Mouse (Mus musculus) kidney, postnatal 0 days (tissue): ENCODE measurements at regions not wholly inside any gene's neighbourhood (a gene's known extent, or its start where the extent isn't known, plus 50 kb on each side); places are given as distances from the start of the nearest gene placed in this dataset.

Experiments used
- ATAC-seq: fragments of 200-750 bp; cut with Nextera tagmentation; replicated peaks from 2 replicates; pipeline ENCODE4 v1.8.0; 2017; ENCODE audit warnings: low read depth, moderate number of reproducible peaks, moderate TSS enrichment, moderate library complexity; ENCODE audit not compliant: low FRiP score
- DNase-seq: peaks from one replicate; pipeline ENCODE4 v3.0.0-alpha.2; 2016; ENCODE audit warnings: low spot score
- H3K27ac ChIP-seq: fragments of 300-500 bp; sonication (generic); 2 replicates; pipeline ENCODE4 v1.5.1; 2014; ENCODE audit warnings: mild to moderate bottlenecking
- H3K27me3 ChIP-seq: fragments of 300-500 bp; sonication (generic); 2 replicates; pipeline ENCODE4 v1.6.1; 2014; ENCODE audit warnings: low read length, mixed read lengths; ENCODE audit not compliant: insufficient read depth
- H3K36me3 ChIP-seq: fragments of 300-500 bp; sonication (generic); 2 replicates; pipeline ENCODE4 v1.6.1; 2014; ENCODE audit warnings: low read length, mixed read lengths; ENCODE audit not compliant: insufficient read depth
- H3K4me1 ChIP-seq: fragments of 300-500 bp; sonication (generic); replicated peaks from 2 replicates; pipeline ENCODE4 v1.6.1; 2014; ENCODE audit warnings: antibody characterized with exemption, low read length, mixed read lengths; ENCODE audit not compliant: insufficient read depth
- H3K4me2 ChIP-seq: fragments of 300-500 bp; sonication (generic); 2 replicates; pipeline ENCODE4 v1.6.1; 2014; ENCODE audit warnings: mild to moderate bottlenecking, low read length, moderate library complexity, mixed read lengths
- H3K4me3 ChIP-seq: fragments of 300-500 bp; sonication (generic); replicated peaks from 2 replicates; pipeline ENCODE4 v1.5.1; 2014; ENCODE audit warnings: low read depth, low read length
- H3K9ac ChIP-seq: fragments of 300-500 bp; sonication (generic); 2 replicates; pipeline ENCODE4 v1.6.1; 2014; ENCODE audit warnings: low read depth, low read length
- H3K9me3 ChIP-seq: fragments of 300-500 bp; sonication (generic); replicated peaks from 2 replicates; pipeline ENCODE4 v1.6.1; 2016; ENCODE audit warnings: low read length, inconsistent platforms, mixed read lengths
- CTCF ChIP-seq: IDR thresholded peaks from 2 replicates; pipeline ENCODE4 v1.5.1; 2016; ENCODE audit warnings: antibody characterized with exemption, low read depth, mild to moderate bottlenecking, moderate library complexity
- WGBS: fragments of 180-500 bp; shearing (Covaris S2); extraction: QIAGEN DNeasy Blood & Tissue Kit; methylation state at CpG from one replicate; pipeline ENCODE4 v1.1.7; 2014; 5-methylcytosine and 5-hydroxymethylcytosine counted together

- H3K4me3 ChIP-seq = no peak overlapping the region
- H3K9me3 ChIP-seq = no peaks in the 10 kb centered on the region
- no peaks in the 10 kb centered on the region for H3K27me3 ChIP-seq
- no peak for TF ChIP-seq CTCF
- DNase-seq (no peak), ATAC-seq (no peak)
- no peaks in the 10 kb centered on the region for H3K36me3 ChIP-seq
- H3K4me1 ChIP-seq = no peaks in the 10 kb centered on the region
- no peak overlapping the region for H3K9ac ChIP-seq
- H3K27ac ChIP-seq = no peak overlapping the region
- no peak overlapping the region for H3K4me2 ChIP-seq
- WGBS = 41% methylated on average over 1 of the region's 1 CpGs
Measured at GRCm38 (mm10) chr3:19046610-19047009, 581.9 kb downstream of the 1700064H15Rik start.

GRCm38 (mm10) chr3:19055961-19056360, 572.5 kb downstream of the 1700064H15Rik start:
- H3K36me3 ChIP-seq = no peaks in the 10 kb centered on the region
- H3K4me3 ChIP-seq = no peak overlapping the region
- H3K27me3 ChIP-seq = no peaks in the 10 kb centered on the region
- no peaks in the 10 kb centered on the region for H3K9me3 ChIP-seq
- no peak overlapping the region for H3K27ac ChIP-seq
- WGBS = 74% methylated on average over 3 of the region's 3 CpGs
- no peak overlapping the region for H3K9ac ChIP-seq
- no peak for DNase-seq
- no peak for TF ChIP-seq CTCF
- H3K4me2 ChIP-seq = no peak overlapping the region
- H3K4me1 ChIP-seq = no peaks in the 10 kb centered on the region
- ATAC-seq = no peak

GRCm38 (mm10) chr3:19056623-19057022, 571.9 kb downstream of the 1700064H15Rik start:
- 27% methylated on average over 9 of the region's 9 CpGs for WGBS

DNA sequence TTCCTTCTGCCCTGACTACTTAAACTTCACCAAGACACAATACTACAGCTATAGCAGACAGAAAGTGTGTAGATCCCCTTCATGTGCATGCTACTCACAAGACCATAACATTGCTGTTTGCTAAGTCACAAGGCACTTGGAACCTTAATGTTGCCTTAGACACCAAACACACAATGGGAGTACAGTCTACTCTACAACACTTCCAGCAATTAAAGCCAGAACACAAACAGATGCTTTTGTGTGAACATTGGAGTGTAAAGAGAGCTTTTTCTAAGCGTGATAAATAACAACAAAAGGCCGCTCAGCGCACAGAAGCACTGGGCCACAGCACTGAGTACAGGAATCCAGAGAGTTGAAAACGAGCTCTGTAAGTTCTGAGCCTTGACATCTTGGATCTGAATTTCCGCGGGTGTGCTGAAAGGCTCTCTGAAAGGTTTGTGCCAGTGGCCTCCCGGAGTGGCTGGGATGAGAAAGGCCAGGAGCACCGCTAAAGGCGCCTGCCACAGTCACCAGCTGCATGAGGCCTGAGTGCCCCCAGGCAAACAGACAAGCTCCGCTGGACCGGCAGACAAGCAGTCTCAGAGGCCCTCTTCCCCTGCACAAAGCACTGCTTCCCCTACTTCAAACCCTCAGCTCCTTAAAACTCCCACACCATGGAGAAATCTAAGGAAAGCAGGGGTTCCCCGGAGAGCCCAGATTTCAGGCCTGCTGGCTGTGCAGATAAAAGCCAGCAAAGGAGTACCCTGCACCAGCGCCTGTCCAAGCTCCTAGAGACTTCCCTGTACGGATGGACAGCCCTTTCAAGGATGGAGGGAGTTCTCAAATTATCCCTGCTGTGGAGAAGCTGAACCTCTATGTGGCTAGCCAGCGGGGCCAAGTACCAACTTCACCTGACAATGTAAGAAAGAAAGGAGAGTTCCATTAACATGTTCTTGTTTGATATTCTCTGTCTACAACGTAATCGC, 568.3 kb downstream of the 1700064H15Rik start:
- no peaks in the 10 kb centered on the region for H3K4me1 ChIP-seq
- peak; percentile 46; the same call in 1 of the 2 replicates for ATAC-seq
- H3K9ac ChIP-seq = no peak overlapping the region
- H3K27ac ChIP-seq = no peak overlapping the region
- DNase-seq = no peak
- 48% methylated on average over 15 of the region's 17 CpGs for WGBS
- H3K9me3 ChIP-seq = no peaks in the 10 kb centered on the region
- TF ChIP-seq CTCF = no peak
- no peak overlapping the region for H3K4me2 ChIP-seq
- no peaks in the 10 kb centered on the region for H3K27me3 ChIP-seq
- H3K36me3 ChIP-seq = no peaks in the 10 kb centered on the region
- H3K4me3 ChIP-seq = no peak overlapping the region

More at GRCm38 (mm10) chr3:19056623-19057022, 571.9 kb downstream of the 1700064H15Rik start:
- no peak for TF ChIP-seq CTCF
- Histone ChIP-seq H3K27ac (no peak overlapping the region), H3K4me3 (no peak overlapping the region), H3K4me2 (no peak overlapping the region), H3K9ac (no peak overlapping the region), H3K27me3 (no peaks in the 10 kb centered on the region), H3K4me1 (no peaks in the 10 kb centered on the region), H3K36me3 (no peaks in the 10 kb centered on the region), H3K9me3 (no peaks in the 10 kb centered on the region)
- ATAC-seq = no peak
- DNase-seq = no peak

GRCm38 (mm10) chr3:19061488-19062248, 566.8 kb downstream of the 1700064H15Rik start:
- H3K9ac ChIP-seq = no peak overlapping the region
- H3K4me2 ChIP-seq = no peak overlapping the region
- no peak overlapping the region for H3K4me3 ChIP-seq
- H3K4me1 ChIP-seq = no peaks in the 10 kb centered on the region
- H3K36me3 ChIP-seq = no peaks in the 10 kb centered on the region
- no peak overlapping the region for H3K27ac ChIP-seq
- WGBS = 34% methylated on average over 12 of the region's 14 CpGs
- DNase-seq (no peak), ATAC-seq (peak; percentile 65)
- TF ChIP-seq CTCF = no peak
- no peaks in the 10 kb centered on the region for H3K9me3 ChIP-seq
- no peaks in the 10 kb centered on the region for H3K27me3 ChIP-seq

DNA sequence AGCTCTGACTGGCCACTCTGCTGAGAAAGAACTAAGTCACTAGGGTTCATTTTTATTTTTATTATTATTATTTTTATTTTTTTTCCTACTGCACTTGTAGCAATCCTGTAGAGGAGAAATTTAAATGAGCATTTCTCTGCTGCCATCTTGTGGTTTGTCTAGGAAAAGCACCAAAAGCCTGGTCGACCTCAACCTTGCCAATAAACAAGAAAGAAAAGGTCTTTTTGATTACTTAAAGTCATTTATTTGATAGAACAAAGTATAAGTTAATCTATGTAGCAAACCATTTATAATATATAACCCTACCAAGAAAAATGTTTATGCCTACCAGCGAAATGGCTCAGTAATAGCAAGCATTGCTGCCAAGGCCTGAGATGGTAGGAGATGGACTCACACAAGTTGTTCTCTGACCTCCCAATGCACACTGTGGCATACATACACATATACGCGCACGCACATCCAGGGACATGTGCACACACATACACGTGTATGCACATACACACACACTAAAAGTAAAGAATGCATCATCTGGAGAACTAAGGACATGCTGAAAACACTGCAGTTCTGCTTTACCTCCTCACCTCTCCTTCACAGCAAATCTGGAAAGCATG, 566.1 kb downstream of the 1700064H15Rik start:
- TF ChIP-seq CTCF = peak; percentile 78
- ATAC-seq (no peak), DNase-seq (peak; percentile 78)

More for the DNA sequence above, 566.1 kb downstream of the 1700064H15Rik start:
- H3K27ac ChIP-seq = no peak overlapping the region
- 43% methylated on average over 6 of the region's 6 CpGs for WGBS
- H3K9me3 ChIP-seq = no peaks in the 10 kb centered on the region
- H3K9ac ChIP-seq = no peak overlapping the region
- H3K36me3 ChIP-seq = no peaks in the 10 kb centered on the region
- no peaks in the 10 kb centered on the region for H3K4me1 ChIP-seq
- no peak overlapping the region for H3K4me2 ChIP-seq
- H3K4me3 ChIP-seq = no peak overlapping the region
- no peaks in the 10 kb centered on the region for H3K27me3 ChIP-seq
